Mouse (Mus musculus): ENCODE measurements around the gene Slc50a1. TPM values are rescaled to one million over a fixed set of nuclear protein-coding genes. Genes with fewer than 3 reads are reported as not detected.
A peak's percentile ranks its signal among the peaks of the same experiment; 100 is the strongest.

Slc50a1 gene
- polyA plus RNA-seq, 1 experiment from 2014 or later, result 55.1 TPM

- WGBS, result 2% methylated on average over 19 of the region's 26 CpGs
- peak; percentile 19; the same call in 1 of the 2 replicates for ATAC-seq (ENCODE audit: low FRiP score, low TSS enrichment)
- no peaks in the 10 kb centered on the region for H3K9me3 ChIP-seq (ENCODE audit: control insufficient read depth, low read length)
- peaks cover 13% of the 10 kb centered on the region for H3K36me3 ChIP-seq (ENCODE audit: control insufficient read depth, insufficient read depth, low read length)
- peak overlapping the region; percentile 55; the same call in 1 of the 2 replicates for H3K27ac ChIP-seq (ENCODE audit: low read depth, low read length)
- H3K4me2 ChIP-seq (replicated peaks; ENCODE audit: low read depth, low read length), result peak overlapping the region; percentile 80
- H3K4me3 ChIP-seq (ENCODE audit: low read length), result peak overlapping the region; percentile 75
- no peaks in the 10 kb centered on the region for H3K27me3 ChIP-seq (ENCODE audit: control insufficient read depth, insufficient read depth, low read length)
- peaks cover 29% of the 10 kb centered on the region for H3K4me1 ChIP-seq (ENCODE audit: control insufficient read depth, insufficient read depth, low read length)
- peak overlapping the region; percentile 42 for H3K9ac ChIP-seq (ENCODE audit: low read depth, low read length)
These were observed 25.2 kb downstream of the Slc50a1 start for GRCm38 (mm10) chr3:89244982-89245687.

- peaks cover 29% of the 10 kb centered on the region for H3K4me1 ChIP-seq (ENCODE audit: control insufficient read depth, insufficient read depth, low read length)
- no peaks in the 10 kb centered on the region for H3K27me3 ChIP-seq (ENCODE audit: control insufficient read depth, insufficient read depth, low read length)
- peak overlapping the region; percentile 55; the same call in 1 of the 2 replicates for H3K27ac ChIP-seq (ENCODE audit: low read depth, low read length)
- H3K4me3 ChIP-seq (ENCODE audit: low read length), result peak overlapping the region; percentile 75
- H3K4me2 ChIP-seq (replicated peaks; ENCODE audit: low read depth, low read length), result peak overlapping the region; percentile 80
- WGBS, result 9% methylated on average over 25 of the region's 25 CpGs
- peaks cover 9% of the 10 kb centered on the region for H3K36me3 ChIP-seq (ENCODE audit: control insufficient read depth, insufficient read depth, low read length)
- no peaks in the 10 kb centered on the region for H3K9me3 ChIP-seq (ENCODE audit: control insufficient read depth, low read length)
- peak overlapping the region; percentile 42; the same call in 1 of the 2 replicates for H3K9ac ChIP-seq (ENCODE audit: low read depth, low read length)
- peak; percentile 8; the same call in 1 of the 2 replicates for ATAC-seq (ENCODE audit: low FRiP score, low TSS enrichment)
These were observed 26.0 kb downstream of the Slc50a1 start for GRCm38 (mm10) chr3:89244158-89244981.

- Histone ChIP-seq H3K9ac (ENCODE audit: low read depth, low read length) (no peak overlapping the region), H3K4me3 (ENCODE audit: low read length) (peak overlapping the region; percentile 75; the same call in 1 of the 2 replicates), H3K9me3 (ENCODE audit: control insufficient read depth, low read length) (no peaks in the 10 kb centered on the region), H3K4me2 (replicated peaks; ENCODE audit: low read depth, low read length) (peak overlapping the region; percentile 80), H3K36me3 (ENCODE audit: control insufficient read depth, insufficient read depth, low read length) (peaks cover 5% of the 10 kb centered on the region), H3K27ac (ENCODE audit: low read depth, low read length) (no peak overlapping the region), H3K27me3 (ENCODE audit: control insufficient read depth, insufficient read depth, low read length) (no peaks in the 10 kb centered on the region), H3K4me1 (ENCODE audit: control insufficient read depth, insufficient read depth, low read length) (peaks cover 30% of the 10 kb centered on the region)
- 9% methylated on average over 14 of the region's 14 CpGs for WGBS
- ATAC-seq (ENCODE audit: low FRiP score, low TSS enrichment), result peak; percentile 53
These were observed 26.8 kb downstream of the Slc50a1 start for GRCm38 (mm10) chr3:89243609-89244008.

- H3K36me3 ChIP-seq (ENCODE audit: control insufficient read depth, insufficient read depth, low read length), result no peaks in the 10 kb centered on the region; the same call in 1 of the 2 replicates
- no peak overlapping the region for H3K4me2 ChIP-seq (replicated peaks; ENCODE audit: low read depth, low read length)
- peaks cover 25% of the 10 kb centered on the region for H3K4me1 ChIP-seq (ENCODE audit: control insufficient read depth, insufficient read depth, low read length)
- H3K9ac ChIP-seq (ENCODE audit: low read depth, low read length), result no peak overlapping the region
- WGBS, result 76% methylated on average over 9 of the region's 9 CpGs
- H3K4me3 ChIP-seq (ENCODE audit: low read length), result no peak overlapping the region
- H3K27ac ChIP-seq (ENCODE audit: low read depth, low read length), result no peak overlapping the region
- no peaks in the 10 kb centered on the region for H3K27me3 ChIP-seq (ENCODE audit: control insufficient read depth, insufficient read depth, low read length)
- H3K9me3 ChIP-seq (ENCODE audit: control insufficient read depth, low read length), result no peaks in the 10 kb centered on the region
- ATAC-seq (ENCODE audit: low FRiP score, low TSS enrichment), result no peak
These were observed 28.0 kb downstream of the Slc50a1 start for GRCm38 (mm10) chr3:89242331-89242895.

GRCm38 (mm10) chr3:89238494-89238893 is 31.9 kb downstream of the Slc50a1 start:
- no peaks in the 10 kb centered on the region for H3K9me3 ChIP-seq (ENCODE audit: control insufficient read depth, low read length)
- no peak overlapping the region for H3K4me2 ChIP-seq (replicated peaks; ENCODE audit: low read depth, low read length)
- whole genome bisulfite sequencing, result 42% methylated on average over 8 of the region's 12 CpGs
- no peaks in the 10 kb centered on the region for H3K27me3 ChIP-seq (ENCODE audit: control insufficient read depth, insufficient read depth, low read length)
- no peak overlapping the region for H3K4me3 ChIP-seq (ENCODE audit: low read length)
- no peak overlapping the region for H3K27ac ChIP-seq (ENCODE audit: low read depth, low read length)
- H3K9ac ChIP-seq (ENCODE audit: low read depth, low read length), result no peak overlapping the region
- H3K4me1 ChIP-seq (ENCODE audit: control insufficient read depth, insufficient read depth, low read length), result 0 out of 2 replicates have a peak, but pooled peaks cover 3% of the 10 kb centered on the region
- no peaks in the 10 kb centered on the region; the same call in 1 of the 2 replicates for H3K36me3 ChIP-seq (ENCODE audit: control insufficient read depth, insufficient read depth, low read length)
- no peak for ATAC-seq (ENCODE audit: low FRiP score, low TSS enrichment)

GRCm38 (mm10) chr3:89237682-89238081 is 32.7 kb downstream of the Slc50a1 start:
- Histone ChIP-seq H3K4me3 (ENCODE audit: low read length) (no peak overlapping the region), H3K4me2 (replicated peaks; ENCODE audit: low read depth, low read length) (no peak overlapping the region), H3K4me1 (ENCODE audit: control insufficient read depth, insufficient read depth, low read length) (0 out of 2 replicates have a peak, but pooled peaks cover 3% of the 10 kb centered on the region), H3K36me3 (ENCODE audit: control insufficient read depth, insufficient read depth, low read length) (no peaks in the 10 kb centered on the region; the same call in 1 of the 2 replicates), H3K9ac (ENCODE audit: low read depth, low read length) (no peak overlapping the region), H3K27ac (ENCODE audit: low read depth, low read length) (no peak overlapping the region), H3K9me3 (ENCODE audit: control insufficient read depth, low read length) (no peaks in the 10 kb centered on the region), H3K27me3 (ENCODE audit: control insufficient read depth, insufficient read depth, low read length) (no peaks in the 10 kb centered on the region)
- ATAC-seq (ENCODE audit: low FRiP score, low TSS enrichment), result no peak
- WGBS, result 89% methylated on average over 21 of the region's 21 CpGs

- H3K27ac ChIP-seq (ENCODE audit: low read depth, low read length), result no peak overlapping the region
- WGBS, result 89% methylated on average over 10 of the region's 10 CpGs
- no peaks in the 10 kb centered on the region; the same call in 1 of the 2 replicates for H3K36me3 ChIP-seq (ENCODE audit: control insufficient read depth, insufficient read depth, low read length)
- H3K4me2 ChIP-seq (replicated peaks; ENCODE audit: low read depth, low read length), result no peak overlapping the region
- no peaks in the 10 kb centered on the region for H3K27me3 ChIP-seq (ENCODE audit: control insufficient read depth, insufficient read depth, low read length)
- H3K4me3 ChIP-seq (ENCODE audit: low read length), result no peak overlapping the region
- ATAC-seq (ENCODE audit: low FRiP score, low TSS enrichment), result no peak
- H3K9ac ChIP-seq (ENCODE audit: low read depth, low read length), result no peak overlapping the region
- H3K4me1 ChIP-seq (ENCODE audit: control insufficient read depth, insufficient read depth, low read length), result 0 out of 2 replicates have a peak, but pooled peaks cover 3% of the 10 kb centered on the region
- H3K9me3 ChIP-seq (ENCODE audit: control insufficient read depth, low read length), result no peaks in the 10 kb centered on the region
These were observed 33.9 kb downstream of the Slc50a1 start for GRCm38 (mm10) chr3:89236516-89236915.

GRCm38 (mm10) chr3:89233562-89234110 is 36.7 kb downstream of the Slc50a1 start:
- no peak overlapping the region for H3K27ac ChIP-seq (ENCODE audit: low read depth, low read length)
- H3K4me2 ChIP-seq (replicated peaks; ENCODE audit: low read depth, low read length), result no peak overlapping the region
- no peak for ATAC-seq (ENCODE audit: low FRiP score, low TSS enrichment)
- H3K4me1 ChIP-seq (ENCODE audit: control insufficient read depth, insufficient read depth, low read length), result 0 out of 2 replicates have a peak, but pooled peaks cover 3% of the 10 kb centered on the region
- WGBS, result 73% methylated on average over 14 of the region's 14 CpGs
- no peak overlapping the region for H3K9ac ChIP-seq (ENCODE audit: low read depth, low read length)
- no peaks in the 10 kb centered on the region for H3K36me3 ChIP-seq (ENCODE audit: control insufficient read depth, insufficient read depth, low read length)
- H3K4me3 ChIP-seq (ENCODE audit: low read length), result no peak overlapping the region
- H3K9me3 ChIP-seq (ENCODE audit: control insufficient read depth, low read length), result no peaks in the 10 kb centered on the region
- H3K27me3 ChIP-seq (ENCODE audit: control insufficient read depth, insufficient read depth, low read length), result no peaks in the 10 kb centered on the region
